Mouse (Mus musculus): ENCODE measurements around the gene Sys1.

- no peak for TF ChIP-seq EP300 (optimal IDR thresholded peaks at IDR 0.05)
- no peak for TF ChIP-seq CTCF (IDR thresholded peaks at IDR 0.05; ENCODE audit: low read depth)
Observed at GRCm38 (mm10) chr2:164441731-164442130, 15.0 kb upstream of the Sys1 start.
